Mouse (Mus musculus): ENCODE measurements around the gene Tmem62.
"Not testable (repeated sequence)": the region's sequence is repeated elsewhere in the genome, so short reads cannot be mapped to it uniquely, and the experiment has no call there.

The Tmem62 gene

DNA sequence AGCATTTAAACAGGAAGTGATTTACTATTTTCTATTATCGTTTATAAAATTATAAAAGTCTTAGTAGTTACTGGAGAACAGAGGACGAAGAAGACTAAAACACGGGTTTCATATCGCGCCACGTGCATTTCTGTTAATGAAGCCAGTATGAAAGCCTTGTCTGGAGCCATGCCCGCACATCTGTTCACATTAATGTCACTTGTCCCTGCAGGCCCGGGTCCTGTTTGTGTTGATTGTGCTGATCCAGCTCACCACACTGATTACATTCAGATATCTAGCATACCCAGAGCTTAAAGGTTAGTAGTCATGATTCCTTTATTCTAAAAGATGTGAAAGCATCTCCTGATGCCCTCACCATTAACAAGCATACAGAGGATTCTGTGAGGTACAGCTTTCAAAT lies 22.0 kb downstream of the Tmem62 start:
- DNase-seq = no peak

DNA sequence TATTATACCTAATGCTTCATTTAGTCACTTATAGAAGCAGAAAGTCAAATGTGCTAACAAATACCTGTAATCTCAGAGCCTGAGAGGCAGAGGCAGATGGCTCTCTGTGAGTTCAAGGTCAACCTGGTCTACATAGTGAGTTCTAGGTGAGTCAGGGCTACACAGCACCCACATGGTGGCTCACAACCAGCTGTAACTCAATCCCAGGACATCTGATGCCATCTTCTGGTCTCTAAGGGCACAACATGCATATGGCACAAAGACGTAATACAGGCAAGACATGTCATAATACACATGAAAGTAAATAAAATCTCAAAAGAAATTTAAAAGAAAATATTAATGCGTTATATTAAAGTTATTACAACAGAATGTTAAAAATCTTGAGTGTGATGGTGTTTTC lies 26.8 kb downstream of the Tmem62 start:
- DNase-seq = no peak

DNA sequence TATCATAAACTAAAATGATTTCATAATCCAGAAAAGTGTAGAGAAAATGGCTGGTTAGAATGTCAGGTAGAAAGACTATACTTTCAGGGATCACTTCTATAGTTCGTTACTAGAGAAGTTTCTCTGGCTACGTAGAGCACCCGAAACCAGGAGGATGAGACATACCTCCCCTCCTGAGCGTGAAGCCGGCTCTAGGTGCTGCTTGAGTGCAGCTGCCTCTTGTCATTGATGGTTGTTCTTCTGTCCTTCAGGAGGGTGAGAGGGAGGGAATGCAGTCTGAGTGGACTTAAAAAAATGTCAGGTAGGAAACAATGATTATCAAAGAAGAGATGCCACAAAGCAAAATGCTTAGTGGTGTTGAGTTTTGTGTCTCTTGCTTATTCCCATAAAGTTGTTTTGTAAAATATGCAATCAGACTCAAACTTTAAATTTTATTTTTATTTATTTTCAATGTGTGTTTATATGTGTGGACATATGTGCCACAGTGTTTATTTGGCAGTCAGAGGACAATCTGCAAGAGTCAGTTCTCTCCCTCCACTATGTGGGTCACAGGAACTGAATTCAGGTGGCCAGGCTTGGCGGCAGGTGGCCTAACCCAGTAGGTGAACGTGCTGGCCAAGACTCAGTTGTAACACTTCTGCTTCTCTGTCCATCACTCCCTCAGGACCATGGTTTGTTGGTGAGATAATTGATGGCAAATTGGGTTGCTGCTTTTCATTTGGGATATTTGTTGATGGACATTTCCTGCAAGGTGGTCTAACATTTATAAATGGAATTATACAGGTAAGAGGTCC lies 27.4 kb downstream of the Tmem62 start:
- DNase-seq = peak; percentile 94

DNA sequence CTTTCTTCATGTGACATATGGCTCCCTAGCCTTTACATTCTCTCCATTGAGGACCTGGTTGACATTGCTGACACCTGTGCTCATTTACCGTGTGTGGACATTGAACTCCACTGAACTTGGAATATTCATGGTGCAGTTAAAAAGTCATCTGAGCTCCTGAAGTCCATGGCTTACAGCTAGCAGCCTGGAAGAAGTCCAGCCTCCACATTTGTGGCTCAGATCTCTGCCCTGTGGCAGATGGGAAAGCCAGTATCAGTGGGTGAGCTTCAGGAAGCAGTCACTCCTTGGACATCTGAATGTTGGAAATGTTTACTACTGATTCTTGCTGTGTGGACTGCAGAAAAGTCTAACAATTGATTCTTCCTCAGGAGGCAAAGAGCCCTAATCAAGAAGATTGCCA lies 30.2 kb downstream of the Tmem62 start:
- DNase-seq = peak; percentile 94

DNA sequence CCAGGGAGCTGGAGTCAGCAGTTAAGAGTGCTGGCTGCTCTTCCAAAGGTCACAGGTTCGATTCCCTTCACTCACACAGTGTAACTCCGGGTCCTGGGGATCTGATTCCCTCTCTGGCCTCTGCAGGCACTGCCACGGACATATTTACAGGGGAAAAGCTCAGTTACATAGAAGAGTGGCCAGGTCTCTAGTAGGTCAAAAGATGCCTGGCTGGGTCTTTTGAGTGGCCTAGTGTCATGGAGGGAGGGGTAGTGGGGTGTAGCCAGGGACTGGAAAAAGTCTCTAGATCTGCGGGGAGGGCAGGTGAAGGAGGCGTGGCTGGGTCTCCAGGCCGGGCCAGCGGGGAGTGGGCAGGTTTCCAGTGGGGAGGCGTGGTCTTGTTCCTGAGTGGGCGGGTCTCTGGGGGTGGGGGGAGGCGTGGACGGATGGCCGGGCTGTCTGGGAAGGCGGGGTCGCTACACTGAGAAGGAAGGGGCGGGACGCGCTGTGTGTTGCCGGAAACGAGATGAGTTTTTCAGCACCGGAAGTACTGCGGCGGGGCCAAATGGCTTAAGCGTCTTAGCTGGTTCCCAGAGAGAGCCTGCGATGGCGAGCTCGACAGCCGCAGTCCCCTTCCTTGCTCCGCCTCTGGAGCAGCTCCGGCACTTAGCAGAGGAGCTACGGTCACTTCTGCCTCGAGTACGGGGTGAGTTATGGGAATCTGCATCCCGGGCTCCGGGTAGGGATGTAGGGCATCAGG lies 31.3 kb downstream of the Tmem62 start, which contains the start of gene Ccndbp1:
Gene Ccndbp1 (plus strand): TSS at position 479 of the 739 bp plus-strand sequence.
- DNase-seq = peak; percentile 87

DNA sequence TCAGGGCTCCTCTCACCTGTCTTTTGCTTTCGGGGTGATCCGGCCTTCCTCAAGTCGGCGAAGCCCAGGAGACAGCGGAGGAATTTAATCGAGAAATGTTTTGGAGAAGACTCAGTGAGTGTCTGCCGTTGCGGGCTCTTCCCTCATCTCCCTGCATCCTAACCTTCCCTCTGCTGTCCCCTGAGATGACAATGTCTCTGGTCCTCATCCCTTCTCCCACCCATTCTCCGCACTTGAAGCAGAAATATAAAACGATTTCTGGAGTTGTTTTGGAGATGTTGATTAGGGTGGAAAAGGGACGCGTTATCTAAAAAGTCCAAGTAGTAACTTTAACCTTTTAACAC lies 31.8 kb downstream of the Tmem62 start:
- no peak for DNase-seq

DNA sequence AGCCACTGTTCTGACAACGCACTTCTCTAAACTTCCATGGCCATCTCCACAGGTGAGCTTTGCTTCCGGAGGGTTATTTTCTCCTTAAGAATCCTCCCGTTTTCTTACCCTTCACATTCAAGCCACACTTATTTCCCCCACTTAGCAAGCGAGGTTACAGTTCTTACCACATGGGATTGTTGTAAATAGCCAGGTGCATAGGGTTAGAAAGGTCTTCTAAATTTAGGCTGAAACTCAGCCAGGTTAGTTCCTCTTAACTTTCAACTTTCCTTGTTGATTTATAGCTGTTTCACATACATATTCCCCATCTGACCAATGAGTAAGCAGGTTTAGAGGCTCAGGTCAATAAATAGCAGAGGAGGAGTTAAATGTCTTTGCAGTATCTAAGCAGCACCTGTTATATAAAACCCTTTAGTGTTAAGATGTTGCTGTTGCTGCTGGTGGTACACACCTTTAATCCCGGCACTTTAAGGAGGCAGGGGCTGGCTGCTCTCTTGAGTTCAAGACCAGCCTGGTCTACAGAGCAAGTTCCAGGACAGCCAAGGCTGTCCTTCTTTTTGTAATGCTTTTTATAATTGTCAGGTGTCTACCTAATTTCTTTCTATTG lies 32.4 kb downstream of the Tmem62 start:
- DNase-seq = peak; percentile 31

DNA sequence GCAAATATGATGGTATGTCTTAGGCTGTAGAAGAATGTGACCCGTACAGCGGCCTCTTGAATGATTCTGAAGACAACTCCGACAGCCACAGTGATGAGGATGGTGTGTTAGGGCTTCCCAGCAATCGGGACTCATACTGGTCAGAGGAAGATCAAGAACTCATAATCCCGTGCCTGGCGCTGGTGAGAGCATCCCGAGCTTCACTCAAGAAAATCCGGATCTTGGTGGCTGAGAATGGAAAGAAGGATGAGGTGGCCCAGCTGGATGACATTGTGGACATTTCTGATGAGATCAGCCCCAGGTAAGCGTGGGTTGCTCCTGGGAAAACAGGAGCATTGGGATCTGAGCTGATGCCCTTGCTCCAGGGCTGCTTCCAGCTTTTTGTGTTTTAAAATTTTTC lies 35.9 kb downstream of the Tmem62 start:
- no peak for DNase-seq

DNA sequence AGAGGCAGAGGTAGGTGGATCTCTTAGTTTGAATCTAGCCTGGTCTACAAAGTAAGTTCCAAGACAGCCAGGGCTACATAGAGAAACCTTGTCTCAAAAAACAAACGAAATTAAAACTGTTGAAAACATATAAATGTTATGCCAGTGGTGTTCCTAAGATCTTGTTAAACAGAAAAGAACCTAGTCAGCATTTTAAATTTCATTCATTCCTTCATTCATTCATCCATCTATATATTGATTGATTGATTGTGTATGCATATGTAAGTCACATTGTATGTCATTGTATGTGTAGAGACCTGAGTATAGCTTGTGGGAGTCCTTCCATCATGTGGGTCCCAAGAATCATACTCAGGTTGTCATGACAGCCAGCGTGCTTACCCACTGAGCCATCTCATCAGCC lies 38.7 kb downstream of the Tmem62 start:
- DNase-seq = no peak

DNA sequence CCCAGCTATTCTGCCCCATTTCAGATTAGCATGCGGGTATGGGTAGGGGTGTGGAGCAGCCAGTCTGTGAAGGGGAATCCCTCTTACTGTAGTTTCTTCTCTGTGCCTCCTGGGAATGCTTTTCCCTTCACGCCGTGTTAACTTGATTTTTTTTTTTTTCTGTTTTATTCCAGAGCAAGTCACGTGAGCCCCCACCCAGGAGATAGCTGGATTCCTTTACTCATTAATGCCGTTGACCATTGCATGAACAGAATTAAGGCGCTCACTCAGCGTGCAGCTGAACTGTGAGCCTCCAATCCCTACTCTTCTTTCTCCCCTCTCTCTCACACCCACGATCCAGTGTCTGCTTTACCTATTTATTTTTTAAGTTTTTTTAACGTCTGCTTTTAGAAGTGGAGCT lies 39.4 kb downstream of the Tmem62 start:
- no peak for DNase-seq

DNA sequence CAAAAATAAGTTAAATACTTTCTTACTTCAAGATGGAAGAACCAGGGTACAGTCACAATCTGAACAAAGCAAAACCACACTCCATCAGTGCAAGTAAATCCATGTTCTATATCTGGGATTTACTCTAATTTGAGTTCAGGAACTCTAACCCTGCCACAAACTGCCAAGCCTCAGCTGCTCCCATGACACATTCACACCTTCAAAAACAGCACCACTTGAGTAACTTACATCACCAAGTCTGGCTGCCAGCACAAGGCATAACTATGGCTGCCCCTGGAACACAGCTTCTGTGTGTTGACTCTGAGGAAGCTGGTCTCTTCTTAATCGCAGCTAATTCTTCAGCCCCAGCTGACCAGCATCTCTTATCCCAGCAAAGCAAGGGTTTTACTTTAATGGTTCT lies 40.3 kb downstream of the Tmem62 start:
- DNase-seq = no peak

DNA sequence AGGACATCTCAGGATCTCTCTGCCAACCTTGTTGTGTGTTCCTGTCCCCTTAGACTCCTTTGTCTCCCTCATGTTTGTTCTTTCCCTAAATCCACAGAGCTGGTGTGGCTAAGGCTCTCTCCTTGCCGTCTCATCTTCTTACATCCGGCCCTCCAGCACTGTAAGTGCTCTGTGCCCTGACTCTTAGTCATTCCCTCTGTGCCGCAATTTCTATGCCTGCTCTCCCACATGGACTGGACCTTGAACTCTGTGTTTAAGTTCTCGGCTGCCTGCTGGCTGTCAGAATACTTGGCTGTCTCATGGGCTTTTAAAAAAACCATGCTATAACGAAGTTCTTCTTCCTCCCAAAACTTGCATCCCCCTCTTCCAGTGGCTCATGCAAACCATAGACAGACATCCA lies 46.1 kb downstream of the Tmem62 start:
- no peak for DNase-seq

DNA sequence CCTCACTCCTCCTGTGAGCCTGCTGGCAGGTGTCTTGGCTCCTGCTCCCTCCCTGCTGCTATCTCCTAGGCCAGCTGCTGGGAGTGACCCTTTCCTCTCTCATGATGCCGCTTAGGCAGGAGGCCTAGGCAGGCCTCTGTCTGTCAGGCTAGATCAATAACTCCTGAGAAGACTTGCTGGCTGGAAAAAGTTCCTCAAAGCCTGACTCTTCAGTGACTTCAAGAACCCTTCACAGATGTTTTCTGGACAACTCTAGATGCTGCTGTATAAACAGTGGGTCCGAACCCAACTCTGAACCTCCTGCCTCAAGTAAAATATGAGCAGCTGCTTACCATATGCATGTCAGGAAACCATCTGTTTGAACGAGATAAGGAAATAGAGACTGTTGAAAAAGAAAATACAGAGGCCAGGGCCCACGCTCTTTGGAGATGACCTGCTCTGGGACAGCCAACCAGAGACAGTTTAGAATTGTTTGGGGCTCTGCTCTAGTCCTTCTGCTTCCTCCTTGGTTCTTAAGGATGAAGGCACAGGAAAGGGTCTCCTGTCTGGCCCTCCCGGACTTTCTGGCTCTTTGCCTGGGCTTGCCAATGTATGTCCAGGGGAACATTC lies 60.0 kb downstream of the Tmem62 start, which contains the start of gene Epb42:
Gene Epb42 (minus strand): TSS at position 340 of the 609 bp plus-strand sequence.
- DNase-seq = no peak

DNA sequence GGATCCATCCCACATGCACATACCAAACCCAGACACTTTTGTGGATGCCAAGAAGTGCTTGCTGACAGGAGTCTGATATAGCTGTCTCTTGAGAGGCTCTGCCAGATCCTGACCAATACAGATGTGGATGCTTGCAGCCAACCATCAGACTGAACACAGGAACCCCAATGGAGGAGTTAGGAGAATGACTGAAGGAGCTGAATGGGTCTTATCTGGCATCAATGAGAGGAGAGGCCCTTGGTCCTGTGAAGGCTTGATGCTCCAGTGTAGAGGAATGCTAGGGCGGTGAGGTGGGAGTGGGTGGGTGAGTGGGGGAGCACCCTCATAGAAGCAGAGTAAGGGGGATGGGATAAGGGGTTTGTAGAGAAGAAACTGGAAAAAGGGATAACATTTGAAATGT lies 62.0 kb downstream of the Tmem62 start:
- DNase-seq = not testable (repeated sequence)

DNA sequence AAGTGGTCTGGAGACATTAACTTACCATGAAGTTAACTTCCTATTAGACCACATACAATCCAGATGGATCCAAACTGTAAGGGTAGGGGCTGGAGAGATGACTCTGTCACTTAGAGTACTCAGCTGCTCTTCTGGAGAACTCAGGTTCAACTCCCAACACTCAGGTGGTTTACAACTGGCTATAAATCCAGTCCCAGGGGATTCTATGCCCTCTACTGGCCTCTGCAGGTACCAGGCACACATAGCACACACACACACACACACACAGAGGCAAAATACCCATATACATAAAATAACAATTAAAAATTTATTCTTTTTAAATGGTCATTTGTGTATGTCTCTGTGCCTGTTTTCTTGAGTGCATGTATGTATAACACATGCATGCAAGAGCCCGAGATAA lies 62.6 kb downstream of the Tmem62 start:
- DNase-seq = no peak

DNA sequence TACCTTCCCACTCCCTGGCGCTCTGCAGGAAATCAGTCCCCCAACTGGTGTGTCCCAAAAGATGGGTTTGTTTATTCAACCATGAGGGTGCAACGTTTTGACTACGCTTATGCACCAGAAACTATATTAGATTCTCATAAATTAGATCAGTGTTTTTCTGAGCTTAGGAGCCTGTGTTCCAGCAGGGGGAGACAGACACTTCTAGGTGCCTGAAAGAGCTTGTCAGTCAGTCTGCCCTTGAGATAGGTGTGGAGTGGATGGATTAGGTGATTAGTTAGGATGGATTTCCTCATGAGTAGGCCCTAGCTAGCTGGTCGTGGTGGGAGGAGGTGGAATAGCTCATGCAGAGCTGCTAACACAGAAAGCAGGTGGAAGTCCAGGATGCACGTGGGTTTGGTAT lies 64.3 kb downstream of the Tmem62 start:
- DNase-seq = peak; percentile 43

DNA sequence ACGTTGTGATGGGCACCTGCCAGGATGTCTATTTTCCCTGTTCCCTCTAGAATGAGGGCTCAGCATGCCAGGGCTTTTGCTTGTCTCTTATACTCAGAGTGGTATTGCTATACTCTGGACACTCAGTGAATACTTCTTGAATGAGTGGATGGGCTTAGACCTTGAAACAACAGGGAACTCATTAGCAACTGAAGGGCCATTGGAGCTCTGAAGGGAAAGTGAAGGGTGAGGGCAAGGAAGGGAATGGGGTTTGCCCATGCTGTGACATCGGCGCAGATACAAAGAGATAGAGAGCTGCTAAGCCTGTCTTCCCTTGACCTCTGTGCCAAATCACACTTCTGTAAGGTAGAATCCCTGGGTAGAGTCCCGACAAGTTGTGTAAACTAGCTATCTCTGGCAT lies 68.8 kb downstream of the Tmem62 start:
- DNase-seq = no peak

DNA sequence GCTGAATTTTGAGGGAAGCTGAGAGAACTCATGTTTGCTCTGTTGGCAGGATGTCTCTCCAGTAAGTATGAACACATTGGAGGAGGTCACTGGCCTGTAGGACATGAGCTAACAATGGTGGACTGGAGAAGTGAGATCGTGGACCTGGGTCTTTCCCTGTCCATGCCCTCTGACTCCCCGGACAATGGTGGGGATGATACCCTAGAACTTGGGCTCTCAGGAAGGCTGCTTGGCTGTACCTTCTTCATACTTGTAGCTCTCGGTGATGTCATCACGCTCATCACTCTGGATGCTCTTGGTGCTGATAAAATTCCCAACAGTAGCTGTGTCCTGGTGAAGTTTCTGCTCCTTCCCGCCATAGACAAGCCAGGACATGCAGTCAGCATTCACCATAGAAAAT lies 75.4 kb downstream of the Tmem62 start:
- DNase-seq = no peak

DNA sequence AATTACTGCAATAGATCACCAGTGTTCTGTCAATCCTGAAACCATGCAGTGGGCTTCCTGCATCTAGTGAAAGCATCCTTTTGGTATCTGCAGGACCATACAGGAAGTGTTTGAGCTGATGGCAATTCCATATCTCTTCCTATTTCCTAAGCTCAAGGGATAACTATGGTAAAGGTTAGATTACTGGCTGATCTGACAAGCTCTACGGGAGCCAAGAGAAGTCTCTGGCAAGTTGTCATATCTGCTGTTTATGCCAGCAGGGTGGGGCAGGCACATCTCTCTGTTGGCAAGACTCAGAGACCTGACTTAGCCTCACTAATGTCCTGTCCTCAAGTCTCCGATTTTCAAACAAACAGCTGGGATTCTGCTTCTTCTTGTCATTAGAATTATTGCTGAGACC lies 77.2 kb downstream of the Tmem62 start:
- peak; percentile 50 for DNase-seq

DNA sequence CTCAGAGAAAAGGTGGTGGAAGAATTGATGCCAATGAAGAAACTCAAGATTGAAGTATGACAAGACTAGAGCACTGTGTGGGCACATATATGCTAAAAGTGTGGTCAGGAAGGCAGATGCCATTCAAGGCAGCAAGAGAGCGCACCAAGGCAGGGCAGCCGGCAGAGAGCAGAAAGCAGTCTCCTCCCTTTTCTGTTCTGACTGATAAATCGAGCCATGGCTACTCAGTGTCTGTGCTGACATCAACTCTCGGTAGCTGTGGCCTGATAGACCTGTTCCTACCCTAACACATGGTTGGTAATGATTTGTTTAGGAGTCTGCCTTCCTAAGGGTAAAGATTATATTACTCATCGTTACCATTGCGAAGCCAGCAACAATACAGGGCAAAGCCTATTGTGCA lies 79.1 kb downstream of the Tmem62 start:
- no peak for DNase-seq

Data from cerebellum, adult 9-11 months (tissue).